Mouse (Mus musculus) small intestine, adult 10 weeks (tissue): ENCODE results near the gene Cdh16. TPM values are rescaled to one million over a fixed set of nuclear protein-coding genes. Genes with fewer than 3 reads are reported as not detected.

Experiments
- polyA plus RNA-seq: library from polyadenylated mRNA; stranded (reverse); fragments of 350-450 nt; fragmentation: Illumina TruSeq; extraction: RNeasy Lipid Tissue Mini Kit (QIAGEN cat#74804); gene quantifications from one replicate; pipeline ENCODE4 v1.2.3, GENCODE M21; 2014; ENCODE audit warnings: low replicate concordance

Cdh16 gene
- not detected for polyA plus RNA-seq

GRCm38 (mm10) chr8:104624161-104624560 lies at the start of gene Cdh16:
Gene Cdh16 (minus strand): TSS chr8:104624396.

GRCm38 (mm10) chr8:104641426-104642323 lies 17.5 kb upstream of the Cdh16 start, which contains the start of gene Ciao2b:
Gene Ciao2b (minus strand): TSS chr8:104641965.

GRCm38 (mm10) chr8:104630981-104631663 lies 6.9 kb upstream of the Cdh16 start, which contains the start of gene Rrad:
Gene Rrad (minus strand): TSS chr8:104631327.

GRCm38 (mm10) chr8:104591133-104591834 lies 32.9 kb downstream of the Cdh16 start, which contains the start of gene Pdp2:
Gene Pdp2 (plus strand): TSS chr8:104591451.

Other genes with a start within 250 kb of the Cdh16 start
- gene Cmtm4, start 228.6 kb downstream of the Cdh16 start, polyA plus RNA-seq: 61.4 TPM
- gene Dync1li2, start 181.3 kb downstream of the Cdh16 start, polyA plus RNA-seq: 50.8 TPM
- gene Terb1, start 114.5 kb downstream of the Cdh16 start, polyA plus RNA-seq: 0.33 TPM
- 412 TPM for gene Nae1, start 89.8 kb downstream of the Cdh16 start, polyA plus RNA-seq
- gene Car7, start 89.7 kb downstream of the Cdh16 start, polyA plus RNA-seq: 0.41 TPM
- 16.3 TPM for gene Pdp2, start 32.9 kb downstream of the Cdh16 start, polyA plus RNA-seq
- gene Rrad, start 6.9 kb upstream of the Cdh16 start, polyA plus RNA-seq: not detected
- 0.85 TPM for gene Ciao2b, start 17.6 kb upstream of the Cdh16 start, polyA plus RNA-seq
- gene Ces2a, start 109.6 kb upstream of the Cdh16 start, polyA plus RNA-seq: 157 TPM
- gene Ces2b, start 207.2 kb upstream of the Cdh16 start, polyA plus RNA-seq: 62.9 TPM
- gene Ces2c, start 222.7 kb upstream of the Cdh16 start, polyA plus RNA-seq: 1,119 TPM